Mouse (Mus musculus) lung, embryonic 16.5 days (tissue): Measurements from ENCODE around the gene Gm21992. TPM values are rescaled to one million over a fixed set of nuclear protein-coding genes. Genes with fewer than 3 reads are reported as not detected.

ENCODE experiments used
- ATAC-seq: fragments of 200-750 bp; cut with Nextera tagmentation; 2 replicates; pipeline ENCODE4 v1.8.0; 2017; ENCODE audit warnings: low read depth, mild to moderate bottlenecking, moderate library complexity
- H3K27ac ChIP-seq: fragments of 300-500 bp; sonication (generic); 2 replicates; pipeline ENCODE4 v1.5.1; 2014; ENCODE audit warnings: mild to moderate bottlenecking, control low read depth, low read length
- H3K27me3 ChIP-seq: fragments of 300-500 bp; sonication (generic); 2 replicates; pipeline ENCODE4 v1.6.1; 2014; ENCODE audit warnings: low read depth, low read length, mixed read lengths; ENCODE audit not compliant: control insufficient read depth, insufficient read depth
- H3K36me3 ChIP-seq: fragments of 300-500 bp; sonication (generic); 2 replicates; pipeline ENCODE4 v1.6.1; 2014; ENCODE audit warnings: low read length; ENCODE audit not compliant: control insufficient read depth, insufficient read depth
- H3K4me1 ChIP-seq: fragments of 300-500 bp; sonication (generic); replicated peaks from 2 replicates; pipeline ENCODE4 v1.6.1; 2014; ENCODE audit warnings: low read length, mixed read lengths; ENCODE audit not compliant: control insufficient read depth, insufficient read depth
- H3K4me2 ChIP-seq: fragments of 300-500 bp; sonication (generic); 2 replicates; pipeline ENCODE4 v1.6.1; 2014; ENCODE audit warnings: low read depth, low read length, control low read depth
- H3K4me3 ChIP-seq: fragments of 300-500 bp; sonication (generic); 2 replicates; pipeline ENCODE4 v1.5.1; 2014; ENCODE audit warnings: mild to moderate bottlenecking, low read length, control low read depth
- H3K9ac ChIP-seq: fragments of 300-500 bp; sonication (generic); 2 replicates; pipeline ENCODE4 v1.6.1; 2014; ENCODE audit warnings: low read length, control low read depth
- H3K9me3 ChIP-seq: fragments of 300-500 bp; sonication (generic); 2 replicates; pipeline ENCODE4 v1.6.1; 2016; ENCODE audit warnings: low read length; ENCODE audit not compliant: control insufficient read depth
- WGBS: fragments of 180-500 bp; shearing (Covaris S2); extraction: QIAGEN DNeasy Blood & Tissue Kit; methylation state at CpG from one replicate; pipeline ENCODE4 v1.1.7; 2014; 5-methylcytosine and 5-hydroxymethylcytosine counted together
- polyA plus RNA-seq: library from polyadenylated mRNA; unstranded; fragments of >200 nt; fragmentation: Nextera tagmentation; extraction: Ambion mirVana; gene quantifications from 2 replicates; pipeline ENCODE4 v1.2.1, GENCODE M21; 2015

Gene Gm21992
- polyA plus RNA-seq, 1 experiment from 2014 or later = 30.9 TPM

GRCm38 (mm10) chr19:4747631-4748312 lies 63.6 kb downstream of the Gm21992 start:
- Histone ChIP-seq H3K27ac (no peak overlapping the region), H3K4me3 (no peak overlapping the region), H3K36me3 (no peaks in the 10 kb centered on the region), H3K9me3 (no peaks in the 10 kb centered on the region), H3K27me3 (no peaks in the 10 kb centered on the region), H3K4me1 (no peaks in the 10 kb centered on the region), H3K9ac (no peak overlapping the region), H3K4me2 (no peak overlapping the region)
- WGBS = 83% methylated on average over 9 of the region's 9 CpGs
- no peak for ATAC-seq

DNA sequence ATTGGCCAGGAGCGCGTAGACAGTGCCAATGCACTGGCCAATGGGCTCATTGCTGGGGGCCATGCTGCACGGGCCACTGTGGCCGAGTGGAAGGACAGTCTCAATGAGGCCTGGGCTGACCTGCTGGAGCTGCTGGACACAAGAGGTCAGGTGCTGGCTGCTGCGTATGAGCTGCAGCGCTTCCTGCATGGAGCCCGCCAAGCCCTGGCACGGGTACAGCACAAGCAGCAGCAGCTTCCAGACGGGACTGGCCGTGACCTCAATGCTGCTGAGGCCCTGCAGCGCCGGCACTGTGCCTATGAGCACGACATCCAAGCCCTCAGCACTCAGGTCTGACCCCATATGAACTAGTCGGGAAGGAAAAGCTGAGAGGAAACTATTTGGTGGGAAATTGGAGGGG lies 64.8 kb downstream of the Gm21992 start:
- Histone ChIP-seq H3K36me3 (no peaks in the 10 kb centered on the region), H3K27me3 (no peaks in the 10 kb centered on the region), H3K27ac (no peak overlapping the region), H3K9ac (no peak overlapping the region), H3K9me3 (no peaks in the 10 kb centered on the region), H3K4me1 (no peaks in the 10 kb centered on the region), H3K4me3 (no peak overlapping the region), H3K4me2 (no peak overlapping the region)
- WGBS = 73% methylated on average over 14 of the region's 14 CpGs
- no peak for ATAC-seq

GRCm38 (mm10) chr19:4745681-4746080 lies 65.7 kb downstream of the Gm21992 start:
- 89% methylated on average over 10 of the region's 10 CpGs for WGBS
- Histone ChIP-seq H3K4me1 (no peaks in the 10 kb centered on the region), H3K4me2 (no peak overlapping the region), H3K27ac (no peak overlapping the region), H3K9me3 (no peaks in the 10 kb centered on the region), H3K4me3 (no peak overlapping the region), H3K9ac (no peak overlapping the region), H3K27me3 (no peaks in the 10 kb centered on the region), H3K36me3 (no peaks in the 10 kb centered on the region)
- ATAC-seq = no peak

GRCm38 (mm10) chr19:4745057-4745456 lies 66.4 kb downstream of the Gm21992 start:
- H3K4me1 ChIP-seq = no peaks in the 10 kb centered on the region
- H3K9ac ChIP-seq = 0 out of 2 replicates have a peak overlapping the region, but pooled peaks have one; percentile 18
- H3K9me3 ChIP-seq = no peaks in the 10 kb centered on the region
- no peak overlapping the region for H3K4me3 ChIP-seq
- no peak overlapping the region for H3K27ac ChIP-seq
- H3K4me2 ChIP-seq = no peak overlapping the region
- WGBS = 46% methylated on average over 9 of the region's 9 CpGs
- 0 out of 2 replicates have a peak, but pooled peaks have one; percentile 45 for ATAC-seq
- H3K27me3 ChIP-seq = no peaks in the 10 kb centered on the region
- no peaks in the 10 kb centered on the region for H3K36me3 ChIP-seq

GRCm38 (mm10) chr19:4744026-4744425 lies 67.4 kb downstream of the Gm21992 start:
- Histone ChIP-seq H3K4me1 (no peaks in the 10 kb centered on the region), H3K9me3 (no peaks in the 10 kb centered on the region)

DNA sequence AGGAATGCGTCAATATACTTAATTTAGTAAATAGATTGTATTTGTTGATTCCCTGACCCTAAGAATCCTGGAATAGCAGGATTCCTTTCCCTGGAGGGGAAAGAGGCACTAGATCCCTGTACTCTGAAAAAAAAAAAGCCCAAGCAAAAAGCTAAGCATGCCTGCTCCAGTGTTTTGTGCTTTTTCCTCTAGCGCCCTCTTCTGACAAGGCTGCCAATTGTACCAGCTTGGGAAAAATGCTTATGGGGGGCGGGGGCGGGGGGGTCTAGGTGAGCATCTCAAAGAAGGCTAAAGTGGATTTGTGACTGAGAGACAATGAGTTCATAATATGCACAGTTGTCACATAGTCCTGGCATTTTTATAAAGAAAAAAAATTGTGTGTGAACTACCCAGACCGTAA lies 67.9 kb downstream of the Gm21992 start:
- Histone ChIP-seq H3K27ac (no peak overlapping the region), H3K9me3 (no peaks in the 10 kb centered on the region), H3K4me2 (no peak overlapping the region), H3K4me1 (no peaks in the 10 kb centered on the region), H3K27me3 (no peaks in the 10 kb centered on the region), H3K9ac (no peak overlapping the region), H3K4me3 (no peak overlapping the region), H3K36me3 (0 out of 2 replicates have a peak, but pooled peaks cover 2% of the 10 kb centered on the region)
- no peak for ATAC-seq
- WGBS = 36% methylated on average over 5 of the region's 5 CpGs

More at GRCm38 (mm10) chr19:4744026-4744425, 67.4 kb downstream of the Gm21992 start:
- 0 out of 2 replicates have a peak, but pooled peaks cover under 1% of the 10 kb centered on the region for H3K36me3 ChIP-seq
- WGBS = 76% methylated on average over 14 of the region's 14 CpGs
- no peak overlapping the region for H3K4me3 ChIP-seq
- ATAC-seq = no peak
- no peak overlapping the region for H3K4me2 ChIP-seq
- no peaks in the 10 kb centered on the region for H3K27me3 ChIP-seq
- no peak overlapping the region for H3K9ac ChIP-seq
- no peak overlapping the region for H3K27ac ChIP-seq

- ATAC-seq = no peak
Observed at GRCm38 (mm10) chr19:4742229-4742628, 69.2 kb downstream of the Gm21992 start.

DNA sequence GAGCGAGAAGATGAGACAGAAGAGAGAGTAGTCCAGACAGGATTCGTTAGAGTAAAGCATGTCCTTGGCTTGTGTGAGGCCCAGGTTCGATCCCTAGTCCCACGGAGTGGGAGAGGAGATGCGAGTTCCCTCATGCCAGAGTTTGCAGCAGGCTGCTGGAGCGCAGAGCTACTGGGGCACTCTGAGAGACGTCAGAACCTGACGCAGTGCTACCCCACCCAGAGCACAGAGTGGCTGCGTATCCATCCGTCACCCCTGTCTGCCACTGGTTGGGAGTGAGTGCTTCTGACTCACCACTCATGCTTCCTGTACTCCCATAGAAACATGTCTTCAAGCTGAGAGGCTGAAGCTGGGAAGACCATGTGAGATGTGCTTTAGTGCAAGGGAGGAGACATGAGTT lies 69.9 kb downstream of the Gm21992 start:
- H3K9ac ChIP-seq = no peak overlapping the region
- ATAC-seq = no peak
- WGBS = 72% methylated on average over 10 of the region's 10 CpGs

More at GRCm38 (mm10) chr19:4742229-4742628, 69.2 kb downstream of the Gm21992 start:
- H3K9ac ChIP-seq = no peak overlapping the region
- H3K4me3 ChIP-seq = no peak overlapping the region
- H3K27ac ChIP-seq = no peak overlapping the region
- no peaks in the 10 kb centered on the region for H3K4me1 ChIP-seq
- H3K36me3 ChIP-seq = 0 out of 2 replicates have a peak, but pooled peaks cover 2% of the 10 kb centered on the region
- WGBS = 86% methylated on average over 6 of the region's 6 CpGs
- H3K4me2 ChIP-seq = no peak overlapping the region
- no peaks in the 10 kb centered on the region for H3K9me3 ChIP-seq
- H3K27me3 ChIP-seq = no peaks in the 10 kb centered on the region

DNA sequence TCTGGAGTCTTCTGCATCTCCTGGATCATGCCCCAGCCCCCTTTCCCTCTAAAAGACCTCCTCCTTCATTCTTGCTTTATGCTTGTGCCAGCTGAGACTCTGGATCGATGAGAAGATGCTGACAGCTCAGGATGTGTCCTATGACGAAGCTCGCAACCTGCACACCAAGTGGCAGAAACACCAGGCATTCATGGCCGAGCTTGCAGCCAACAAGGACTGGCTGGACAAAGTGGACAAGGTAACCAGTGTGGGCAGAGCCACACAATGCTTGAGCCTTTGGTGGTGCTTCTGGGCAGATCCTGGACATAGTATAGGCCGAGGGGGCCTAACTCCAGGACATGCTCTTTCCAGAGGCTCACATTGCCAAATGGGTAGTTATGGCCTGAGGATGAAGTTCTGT lies 71.7 kb downstream of the Gm21992 start:
- no peaks in the 10 kb centered on the region for H3K27me3 ChIP-seq
- no peak overlapping the region for H3K4me3 ChIP-seq
- H3K36me3 ChIP-seq = 0 out of 2 replicates have a peak, but pooled peaks cover 2% of the 10 kb centered on the region
- H3K4me1 ChIP-seq = no peaks in the 10 kb centered on the region
- H3K4me2 ChIP-seq = no peak overlapping the region
- no peaks in the 10 kb centered on the region for H3K9me3 ChIP-seq
- no peak for ATAC-seq
- WGBS = 82% methylated on average over 5 of the region's 5 CpGs
- no peak overlapping the region for H3K9ac ChIP-seq
- H3K27ac ChIP-seq = no peak overlapping the region

More for the DNA sequence above, 69.9 kb downstream of the Gm21992 start:
- no peak overlapping the region for H3K27ac ChIP-seq
- H3K9me3 ChIP-seq = no peaks in the 10 kb centered on the region
- H3K4me3 ChIP-seq = no peak overlapping the region
- 0 out of 2 replicates have a peak, but pooled peaks cover 2% of the 10 kb centered on the region for H3K36me3 ChIP-seq
- no peaks in the 10 kb centered on the region for H3K27me3 ChIP-seq
- H3K4me1 ChIP-seq = no peaks in the 10 kb centered on the region
- H3K4me2 ChIP-seq = no peak overlapping the region
